Mouse (Mus musculus) A20 (cell line): ENCODE measurements around the gene Adgrg6.

Experiments used
- DNase-seq: peaks from one replicate; pipeline ENCODE4 v3.0.0-alpha.2; 2011; ENCODE audit warnings: low read depth, low spot score

Adgrg6 gene

GRCm38 (mm10) chr10:14401744-14402143 lies 143.7 kb downstream of the Adgrg6 start:
- DNase-seq = no peak

DNA sequence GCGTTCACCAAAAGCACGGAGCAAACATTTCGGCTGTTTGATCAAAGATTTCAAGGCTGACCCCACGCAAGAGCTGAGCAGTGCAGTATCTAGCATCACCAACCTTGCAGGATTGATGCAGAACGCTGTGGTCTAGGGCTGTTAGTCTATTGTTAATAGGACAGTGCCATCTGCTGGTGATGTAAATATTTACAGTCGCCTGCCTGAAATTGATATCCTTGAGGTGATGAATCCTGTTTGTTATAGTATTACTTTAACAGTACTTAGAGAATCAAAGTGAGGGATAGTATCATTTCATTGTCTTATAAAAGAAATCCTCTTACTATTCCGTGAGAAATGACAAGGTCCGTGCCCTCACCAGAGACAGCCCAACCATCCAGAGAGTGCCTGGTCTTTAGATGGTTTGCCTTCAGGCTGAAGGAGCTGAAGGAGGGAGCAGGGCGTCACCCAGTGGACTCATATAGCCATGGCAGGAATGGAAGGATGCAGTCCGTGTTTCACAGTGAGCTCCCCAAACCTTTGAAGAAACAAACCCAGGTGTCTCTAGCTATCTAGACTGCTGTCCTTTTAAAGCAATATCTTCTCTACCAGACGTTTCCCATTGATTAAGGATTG lies 154.3 kb downstream of the Adgrg6 start:
- peak; percentile 79 for DNase-seq

DNA sequence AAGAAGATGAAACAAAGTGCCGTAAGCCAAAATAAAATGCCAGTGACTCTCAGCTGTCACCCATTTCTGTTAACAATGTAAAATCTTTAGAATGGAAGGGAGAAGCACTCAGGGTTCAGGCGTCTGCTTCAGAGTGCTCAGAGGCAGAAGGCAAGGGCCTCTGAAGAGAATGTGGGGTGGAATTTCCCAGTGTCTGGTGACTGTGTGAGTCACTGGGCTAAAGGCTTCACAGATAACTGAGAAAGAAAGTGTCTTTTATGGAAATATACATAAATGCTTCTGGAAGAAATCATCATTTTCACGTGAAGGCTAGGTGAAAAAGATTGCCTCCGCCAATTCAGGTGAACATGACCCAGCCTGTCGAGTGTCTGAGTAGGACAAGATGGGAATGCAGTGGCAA lies 159.9 kb downstream of the Adgrg6 start:
- DNase-seq = no peak

- DNase-seq = no peak
Measured at GRCm38 (mm10) chr10:14365065-14365589, 180.3 kb downstream of the Adgrg6 start.

DNA sequence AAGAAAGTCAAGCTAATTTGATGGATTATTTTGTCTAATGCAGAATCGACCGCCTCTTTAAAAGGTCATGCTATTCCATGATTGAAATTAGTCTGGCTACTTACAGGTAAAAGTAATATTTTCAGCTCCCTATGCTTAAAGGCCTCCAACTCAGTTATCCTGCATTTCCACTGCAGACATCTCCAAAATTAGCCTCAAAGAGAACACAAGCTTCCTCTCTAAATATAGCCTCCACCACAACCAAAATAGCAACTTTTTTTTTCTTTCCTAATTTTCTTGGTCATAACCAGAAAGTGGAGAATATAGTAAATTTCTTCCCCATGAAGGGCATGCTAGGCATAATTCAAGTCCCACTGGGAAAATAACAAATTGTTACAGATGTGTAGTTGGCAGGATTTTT lies 182.2 kb downstream of the Adgrg6 start:
- DNase-seq = no peak

- no peak for DNase-seq
Measured at GRCm38 (mm10) chr10:14358271-14358670, 187.2 kb downstream of the Adgrg6 start.
